In the genomic region with DNA sequence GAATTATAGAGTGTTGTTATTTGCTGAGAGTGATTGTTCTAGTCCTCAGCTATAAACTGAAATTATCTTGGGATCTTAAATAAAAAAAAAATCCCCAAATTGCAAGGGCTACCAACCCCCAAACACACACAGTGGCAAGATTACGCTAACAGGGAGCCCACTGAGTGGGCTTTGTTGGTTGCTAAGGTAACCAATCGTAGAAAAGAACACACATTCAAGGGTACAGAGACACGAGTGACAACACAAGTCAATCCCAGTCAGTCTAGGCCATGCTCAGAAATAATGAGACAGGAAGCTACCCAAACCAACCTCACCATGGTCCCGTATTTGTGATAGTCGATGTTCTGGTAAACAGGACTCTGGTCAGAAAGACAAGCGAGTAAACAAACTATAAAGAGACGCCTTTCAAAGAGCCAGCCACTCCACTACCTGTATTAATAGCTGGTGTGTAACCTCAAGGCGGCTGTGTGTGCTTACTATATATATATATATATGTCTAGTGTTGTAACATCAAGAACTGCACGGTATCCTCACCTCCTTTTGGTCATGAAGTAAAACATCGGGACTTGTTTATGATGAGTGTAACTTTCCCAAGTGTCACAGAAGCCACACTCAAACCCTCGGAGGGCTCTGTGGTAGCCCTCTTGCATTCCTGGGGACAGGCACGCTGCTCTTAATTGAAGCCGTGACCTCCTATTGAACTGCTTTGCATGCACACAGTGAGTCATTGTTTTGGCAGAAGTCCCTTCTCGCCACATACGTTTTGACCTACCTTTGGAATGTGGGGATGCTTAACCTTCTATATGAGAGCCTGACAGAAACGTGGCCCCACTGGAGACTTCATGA, we compare ENCODE assay signal across 13 mouse cellular contexts. TPM values are rescaled to one million over a fixed set of nuclear protein-coding genes. Genes with fewer than 3 reads are reported as not detected.
DNase-seq lines count a peak whose midpoint lies in the region; ATAC-seq lines count a peak whose summit lies in the region.
"Had no signal": no experiment of that assay in that cellular context is flagged by ENCODE, and none has a peak within 500 bp of the region (broad histone marks: within the 10 kb centered on the region; RNA-seq: fewer than 3 reads in every experiment).

No protein-coding gene starts in this region.

- ATAC-seq in heart, embryonic 16.5 days (replicated peaks; ENCODE audit: extremely low read depth, insufficient read depth, low FRiP score) = peak; percentile 43; the same call in 1 of the 2 replicates

- no peaks in the 10 kb centered on the region for H3K27me3 ChIP-seq in heart, embryonic 16.5 days (ENCODE audit: control insufficient read depth, insufficient read depth, low read length)
- H3K27me3 ChIP-seq in heart, embryonic 10.5 days (ENCODE audit: insufficient read depth, poor library complexity, severe bottlenecking) = no peaks in the 10 kb centered on the region
- H3K27me3 ChIP-seq: embryonic facial prominence, embryonic 15.5 days had no signal

- peaks cover 22% of the 10 kb centered on the region for H3K4me1 ChIP-seq in heart, embryonic 16.5 days (ENCODE audit: control insufficient read depth, insufficient read depth, low read length)
- peaks cover 22% of the 10 kb centered on the region for H3K4me1 ChIP-seq in heart, embryonic 10.5 days

- intact Hi-C loops in gastrocnemius, postnatal 14 days (cut with DNase I; ENCODE audit: low total_unique reads) = no loop called here
- intact Hi-C loops in gastrocnemius, postnatal 36 days (cut with DNase I) = no loop called here

- 49% methylated on average over 16 of the region's 16 CpGs for WGBS in heart, embryonic 16.5 days
- 61% methylated on average over 16 of the region's 16 CpGs for WGBS in heart, embryonic 10.5 days

- H3K9ac ChIP-seq in heart, embryonic 16.5 days (ENCODE audit: low read length) = no peak overlapping the region
- H3K9ac ChIP-seq: embryonic facial prominence, embryonic 15.5 days had no signal

- no peaks in the 10 kb centered on the region for H3K36me3 ChIP-seq in heart, embryonic 16.5 days (ENCODE audit: control insufficient read depth, insufficient read depth)
- H3K36me3 ChIP-seq in heart, embryonic 10.5 days = no peaks in the 10 kb centered on the region
- H3K36me3 ChIP-seq: embryonic facial prominence, embryonic 15.5 days; G1E had no signal

- H3K27ac ChIP-seq in heart, embryonic 16.5 days (ENCODE audit: low read length) = peak overlapping the region; percentile 69
- H3K27ac ChIP-seq in heart, embryonic 10.5 days = no peak overlapping the region
- H3K27ac ChIP-seq: embryonic facial prominence, embryonic 15.5 days had no signal

- peak overlapping the region; percentile 25 for H3K4me2 ChIP-seq in heart, embryonic 16.5 days (ENCODE audit: low read depth, low read length)
- H3K4me2 ChIP-seq: embryonic facial prominence, embryonic 15.5 days had no signal

- H3K4me3 ChIP-seq in heart, embryonic 16.5 days (ENCODE audit: low read length) = no peak overlapping the region
- H3K4me3 ChIP-seq in heart, embryonic 10.5 days = no peak overlapping the region
- H3K4me3 ChIP-seq: embryonic facial prominence, embryonic 15.5 days had no signal

- no peaks in the 10 kb centered on the region for H3K9me3 ChIP-seq in heart, embryonic 16.5 days (replicated peaks; ENCODE audit: control insufficient read depth, low read length)
- H3K9me3 ChIP-seq in heart, embryonic 10.5 days = no peaks in the 10 kb centered on the region
- H3K9me3 ChIP-seq: embryonic facial prominence, embryonic 15.5 days; G1E had no signal

- DNase-seq in heart, embryonic 10.5 days (ENCODE audit: low spot score) = no peak
- DNase-seq in Muller cell, postnatal 12 days (ENCODE audit: inconsistent ontology term) = peak; percentile 87
- peak; percentile 34 for DNase-seq in embryo, embryonic 9.5 days (ENCODE audit: extremely low spot score)
- peak; percentile 36 for DNase-seq in lung, postnatal 10 days
- no peak for DNase-seq in gastrocnemius, postnatal 14 days
- no peak for DNase-seq in gastrocnemius, postnatal 36 days
- DNase-seq in ovary, postnatal 10 days (ENCODE audit: low spot score) = no peak
- DNase-seq: heart, postnatal 14 days; right cerebral cortex, adult 18-20 months; thymus, adult 18-20 months had no signal

RNA-seq across cellular contexts. Expression of a gene that starts 30.5 kb away (rescaled TPM):
- polyA plus RNA-seq in heart, embryonic 16.5 days (2015; fragmentation: Nextera tagmentation; extraction: Ambion mirVana) = 25.7 and 27.7 TPM in 2 replicates
- 20.1 and 20.4 TPM in 2 replicates for polyA plus RNA-seq in heart, embryonic 10.5 days (2016; fragmentation: Nextera tagmentation; extraction: Ambion mirVana)
- total RNA-seq in gastrocnemius, postnatal 14 days (2021) = 10 to 100 TPM; 21.4 to 23.6 TPM
- total RNA-seq in gastrocnemius, postnatal 36 days (2021) = 10 to 100 TPM; 14.2 to 14.4 TPM

Comparison
In these comparisons a context has a peak if more than half of its experiments do, and no peak if none do; other contexts are left out.
1. DNase-seq: peak in Muller cell, postnatal 12 days (single experiment), embryo, embryonic 9.5 days (single experiment) and lung, postnatal 10 days (single experiment); none in heart, embryonic 10.5 days (single experiment), gastrocnemius, postnatal 14 days (single experiment), gastrocnemius, postnatal 36 days (0 of 2) and ovary, postnatal 10 days (single experiment).